ENCODE assay signal across 18 mouse cellular contexts in genomic region chr4:133712755-133713154, GRCm38 (mm10). TPM values are rescaled to one million over a fixed set of nuclear protein-coding genes. Genes with fewer than 3 reads are reported as not detected.
DNase-seq lines count a peak whose midpoint lies in the region; ATAC-seq lines count a peak whose summit lies in the region.
"Had no signal": no experiment of that assay in that cellular context is flagged by ENCODE, and none has a peak within 500 bp of the region (broad histone marks: within the 10 kb centered on the region; RNA-seq: fewer than 3 reads in every experiment).

No protein-coding gene starts in this region.

- 81% methylated on average over 5 of the region's 5 CpGs for WGBS in heart, embryonic 13.5 days

- peaks cover 49% of the 10 kb centered on the region for H3K4me1 ChIP-seq in heart, embryonic 13.5 days

- H3K9me3 ChIP-seq in heart, embryonic 13.5 days: no peaks in the 10 kb centered on the region
- H3K9me3 ChIP-seq: embryonic facial prominence, embryonic 10.5 days; forebrain, embryonic 13.5 days; G1E; heart, embryonic 12.5 days; hindbrain, embryonic 15.5 days had no signal

- DNase-seq in heart, adult 18-20 months: no peak
- DNase-seq in CD4-positive, CD25-positive, alpha-beta regulatory T cell, adult 2 months (ENCODE audit: low read depth, low spot score): peak; percentile 46
- DNase-seq in naive thymus-derived CD4-positive, alpha-beta T cell, adult 2 months (ENCODE audit: low read depth): peak; percentile 53
- DNase-seq in left cerebral cortex, adult 8-10 months (ENCODE audit: low spot score in 2 of 2): no peak
- DNase-seq in testis, postnatal 10 days (ENCODE audit: low spot score): no peak
- DNase-seq: adrenal gland, postnatal 14 days; cerebellum, adult 2 months; cerebellum, postnatal 10 days; forebrain, postnatal 0 days; gastrocnemius, postnatal 14 days; heart, postnatal 36 days had no signal

- no peak for ATAC-seq in heart, embryonic 13.5 days (ENCODE audit: extremely low read depth, insufficient number of reproducible peaks, low FRiP score, low TSS enrichment)
- peak; percentile 62 for ATAC-seq in activated CD4-positive, CD25-positive, alpha-beta regulatory T cell, adult 4 months
- ATAC-seq: forebrain, embryonic 13.5 days; forebrain, postnatal 0 days had no signal

- no peak overlapping the region for H3K4me2 ChIP-seq in heart, embryonic 13.5 days
- H3K4me2 ChIP-seq: forebrain, embryonic 13.5 days; heart, embryonic 12.5 days; hindbrain, embryonic 15.5 days had no signal

- no peaks in the 10 kb centered on the region for H3K27me3 ChIP-seq in heart, embryonic 13.5 days (replicated peaks)
- H3K27me3 ChIP-seq: forebrain, embryonic 13.5 days; heart, embryonic 12.5 days; hindbrain, embryonic 15.5 days had no signal

- H3K27ac ChIP-seq in heart, embryonic 13.5 days (replicated peaks): 0 out of 2 replicates have a peak overlapping the region, but pooled peaks have one; percentile 24
- H3K27ac ChIP-seq: embryonic facial prominence, embryonic 10.5 days; forebrain, embryonic 13.5 days; hindbrain, embryonic 15.5 days had no signal

- H3K36me3 ChIP-seq in heart, embryonic 13.5 days: peaks cover 81% of the 10 kb centered on the region

- H3K9ac ChIP-seq in heart, embryonic 13.5 days: no peak overlapping the region
- H3K9ac ChIP-seq: forebrain, embryonic 13.5 days; forebrain, postnatal 0 days; heart, embryonic 12.5 days; hindbrain, embryonic 15.5 days had no signal

- H3K4me3 ChIP-seq in heart, embryonic 13.5 days: no peak overlapping the region
- H3K4me3 ChIP-seq: embryonic facial prominence, embryonic 10.5 days; forebrain, embryonic 13.5 days; heart, embryonic 12.5 days; hindbrain, embryonic 15.5 days had no signal

RNA-seq across cellular contexts. Expression of gene Pigv, which starts 40.3 kb away (rescaled TPM):
- polyA plus RNA-seq in heart, embryonic 13.5 days (2015; fragmentation: Nextera tagmentation; extraction: Ambion mirVana): 12.8 and 15.7 TPM in 2 replicates
- total RNA-seq in heart, adult 18-20 months (2021): 10 to 100 TPM; 12.5 to 12.7 TPM
- 10 to 100 TPM; 10.6 to 11.9 TPM for polyA plus RNA-seq in activated CD4-positive, CD25-positive, alpha-beta regulatory T cell, adult 4 months (2017; shearing (Covaris generic))
- 10 to 100 TPM in 2 of 4 experiments, 1 to 10 TPM in 2; 8.4 to 10.9 (median 9.9) TPM for total RNA-seq in left cerebral cortex, adult 8-10 months (2022)

RNA-seq across cellular contexts. Expression of gene Arid1a, which starts 43.8 kb away (rescaled TPM):
- polyA plus RNA-seq in heart, embryonic 13.5 days (2015; fragmentation: Nextera tagmentation; extraction: Ambion mirVana): 21.1 and 21.2 TPM in 2 replicates
- total RNA-seq in heart, adult 18-20 months (2021): 10 to 100 TPM; 31.3 to 34.9 TPM
- polyA plus RNA-seq in activated CD4-positive, CD25-positive, alpha-beta regulatory T cell, adult 4 months (2017; shearing (Covaris generic)): 10 to 100 TPM; 58.4 to 79.1 TPM
- total RNA-seq in left cerebral cortex, adult 8-10 months (2022): 10 to 100 TPM; 86.3 to 93.9 (median 90.7) TPM

Comparison
In these comparisons a context has a peak if more than half of its experiments do, and no peak if none do; other contexts are left out.
1. DNase-seq: peak in CD4-positive, CD25-positive, alpha-beta regulatory T cell, adult 2 months (single experiment) and naive thymus-derived CD4-positive, alpha-beta T cell, adult 2 months (single experiment); none in heart, adult 18-20 months (0 of 2), left cerebral cortex, adult 8-10 months (0 of 2) and testis, postnatal 10 days (single experiment).